ENCODE assay signal across 26 mouse cellular contexts in genomic region chr11:81587114-81587513, GRCm38 (mm10).
DNase-seq lines count a peak whose midpoint lies in the region; TF ChIP-seq lines count a peak whose summit lies in the region.
"Had no signal": no experiment of that assay in that cellular context is flagged by ENCODE, and none has a peak within 500 bp of the region (broad histone marks: within the 10 kb centered on the region; RNA-seq: fewer than 3 reads in every experiment).

No protein-coding gene starts in this region.

- DNase-seq in embryo, embryonic 11 days: peak; percentile 11
- no peak for DNase-seq in embryo, embryonic 9.5 days (ENCODE audit: extremely low spot score)
- no peak for DNase-seq in testis, postnatal 10 days (ENCODE audit: low spot score)
- DNase-seq in R1 (ENCODE audit: low read depth, low spot score): peak; percentile 66
- no peak for DNase-seq in adrenal gland, postnatal 36 days
- DNase-seq in urinary bladder, postnatal 10 days (ENCODE audit: low spot score): no peak
- DNase-seq: adrenal gland, adult 8-10 months; adrenal gland, postnatal 25 days; B cell, adult 2 months; cerebellum, adult 18-20 months; cerebellum, adult 9-10 months; gastrocnemius, postnatal 25 days; heart, adult 2 months; heart, postnatal 14 days had no signal

- TF ChIP-seq CTCF in testis, adult 2 months (IDR thresholded peaks at IDR 0.05; ENCODE audit: control insufficient read depth, insufficient read depth, insufficient replicate concordance, low read depth, low read length): no peak

- H3K4me1 ChIP-seq in testis, adult 2 months (ENCODE audit: control insufficient read depth, insufficient read depth, low read length): peaks cover 5% of the 10 kb centered on the region
- H3K4me1 ChIP-seq: embryonic facial prominence, embryonic 10.5 days; embryonic facial prominence, embryonic 13.5 days had no signal

- no peak overlapping the region for H3K27ac ChIP-seq in testis, adult 2 months (ENCODE audit: control insufficient read depth, insufficient read depth, low read depth, low read length)
- H3K27ac ChIP-seq: embryonic facial prominence, embryonic 10.5 days; embryonic facial prominence, embryonic 13.5 days; heart, adult 2 months; heart, embryonic 10.5 days had no signal

- no peaks in the 10 kb centered on the region for H3K36me3 ChIP-seq in testis, adult 2 months (ENCODE audit: control insufficient read depth, insufficient read depth, low read length)
- H3K36me3 ChIP-seq: embryonic facial prominence, embryonic 10.5 days; embryonic facial prominence, embryonic 13.5 days; forebrain, embryonic 12.5 days; forebrain, embryonic 15.5 days; G1E; heart, embryonic 10.5 days; heart, embryonic 13.5 days; hindbrain, embryonic 12.5 days; hindbrain, embryonic 15.5 days had no signal

- no peak for TF ChIP-seq POLR2A in testis, adult 2 months (IDR thresholded peaks at IDR 0.05; ENCODE audit: control insufficient read depth, low read depth, low read length)

- H3K27me3 ChIP-seq in testis, adult 2 months (ENCODE audit: control insufficient read depth, insufficient read depth, low read length): no peaks in the 10 kb centered on the region
- H3K27me3 ChIP-seq: embryonic facial prominence, embryonic 13.5 days; forebrain, embryonic 12.5 days; forebrain, embryonic 15.5 days; heart, embryonic 13.5 days; hindbrain, embryonic 15.5 days; Patski had no signal

- peak overlapping the region; percentile 37; the same call in 1 of the 2 replicates for H3K4me3 ChIP-seq in testis, adult 2 months (ENCODE audit: control insufficient read depth, low read depth, low read length)
- H3K4me3 ChIP-seq: embryonic facial prominence, embryonic 10.5 days; embryonic facial prominence, embryonic 13.5 days; erythroblast, embryonic 14.5 days; forebrain, embryonic 12.5 days; heart, adult 2 months; heart, embryonic 10.5 days; hindbrain, embryonic 12.5 days; hindbrain, embryonic 15.5 days had no signal

Comparison
In these comparisons a context has a peak if more than half of its experiments do, and no peak if none do; other contexts are left out.
1. DNase-seq: peak in embryo, embryonic 11 days (single experiment) and R1 (single experiment); none in embryo, embryonic 9.5 days (single experiment), testis, postnatal 10 days (single experiment), adrenal gland, postnatal 36 days (0 of 2) and urinary bladder, postnatal 10 days (single experiment).